Mouse (Mus musculus): ENCODE measurements around the gene Pcgf2.

GRCm38 (mm10) chr11:97664339-97664665 lies 36.0 kb downstream of the Pcgf2 start:
- TF ChIP-seq POLR2A (IDR thresholded peaks at IDR 0.05; ENCODE audit: extremely low read depth, insufficient read depth, low read length), result no peak
- TF ChIP-seq CTCF (IDR thresholded peaks at IDR 0.05; ENCODE audit: low read depth, low read length), result no peak

Measured in liver, adult 2 months (tissue).